Mouse (Mus musculus): ENCODE results near the gene St3gal3. TPM values are rescaled to one million over a fixed set of nuclear protein-coding genes. Genes with fewer than 3 reads are reported as not detected.

The St3gal3 gene
- polyA plus RNA-seq, 1 experiment from 2014 or later: 27.4 TPM

DNA sequence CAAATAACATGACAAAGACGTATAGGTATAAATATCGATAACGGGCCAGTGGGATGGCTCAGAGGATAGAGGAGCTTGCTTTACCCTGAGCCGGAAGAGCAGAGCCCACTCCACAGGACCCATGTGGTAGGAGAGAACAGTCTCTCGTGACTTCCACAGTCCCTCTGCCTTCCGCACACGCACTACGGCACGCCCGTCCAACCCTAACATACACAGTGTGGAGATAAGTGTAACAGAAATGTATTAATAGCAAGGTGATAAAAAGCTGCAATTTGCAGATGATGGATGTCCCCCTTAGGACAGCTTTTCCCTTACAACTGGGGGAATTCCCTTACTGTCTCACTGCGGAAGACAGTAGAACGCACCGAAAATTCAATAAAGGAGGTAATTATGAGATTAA, 25.1 kb downstream of the St3gal3 start:
- TF ChIP-seq CTCF (IDR thresholded peaks at IDR 0.05): no peak
- ATAC-seq (no peak), DNase-seq (ENCODE audit: low read depth, low spot score) (no peak)
- in situ Hi-C loops (cut with MboI; ENCODE audit: low pct_unique_long_range_greater_than_20kb): loop anchor here (5.0 kb wide), 1 partner anchor 53 kb away; no protein-coding TSS in a partner anchor
- CTCF ChIA-PET: no interaction called here
- POLR2A ChIA-PET: interaction anchor here (0.6 to 0.8 kb wide), 2 partner anchors 14 to 23 kb away, joined by 3 to 4 read pairs; no protein-coding TSS in a partner anchor
- no peaks in the 10 kb centered on the region for H3K27me3 ChIP-seq

DNA sequence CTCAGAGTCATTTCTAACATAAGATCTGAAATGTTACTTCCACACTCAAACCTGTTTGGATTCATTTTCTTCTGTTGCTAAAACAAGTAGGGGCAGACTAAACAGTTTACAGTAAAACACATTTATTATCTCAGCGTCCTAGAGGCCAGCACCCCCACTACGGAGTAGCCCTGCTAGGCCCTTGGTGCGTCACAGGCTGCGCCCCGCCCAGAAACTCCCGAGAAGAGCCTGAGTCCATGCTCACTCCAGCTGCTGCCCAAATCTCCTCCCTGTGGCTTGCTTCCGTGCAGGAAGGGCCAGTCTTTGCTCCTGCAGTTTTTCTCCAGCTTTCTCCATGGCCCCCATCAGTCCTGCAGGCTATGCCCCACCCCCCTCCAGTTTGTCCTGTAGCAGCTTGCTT, 25.9 kb downstream of the St3gal3 start:
- DNase-seq (ENCODE audit: low read depth, low spot score): no peak
- no peaks in the 10 kb centered on the region for H3K27me3 ChIP-seq

DNA sequence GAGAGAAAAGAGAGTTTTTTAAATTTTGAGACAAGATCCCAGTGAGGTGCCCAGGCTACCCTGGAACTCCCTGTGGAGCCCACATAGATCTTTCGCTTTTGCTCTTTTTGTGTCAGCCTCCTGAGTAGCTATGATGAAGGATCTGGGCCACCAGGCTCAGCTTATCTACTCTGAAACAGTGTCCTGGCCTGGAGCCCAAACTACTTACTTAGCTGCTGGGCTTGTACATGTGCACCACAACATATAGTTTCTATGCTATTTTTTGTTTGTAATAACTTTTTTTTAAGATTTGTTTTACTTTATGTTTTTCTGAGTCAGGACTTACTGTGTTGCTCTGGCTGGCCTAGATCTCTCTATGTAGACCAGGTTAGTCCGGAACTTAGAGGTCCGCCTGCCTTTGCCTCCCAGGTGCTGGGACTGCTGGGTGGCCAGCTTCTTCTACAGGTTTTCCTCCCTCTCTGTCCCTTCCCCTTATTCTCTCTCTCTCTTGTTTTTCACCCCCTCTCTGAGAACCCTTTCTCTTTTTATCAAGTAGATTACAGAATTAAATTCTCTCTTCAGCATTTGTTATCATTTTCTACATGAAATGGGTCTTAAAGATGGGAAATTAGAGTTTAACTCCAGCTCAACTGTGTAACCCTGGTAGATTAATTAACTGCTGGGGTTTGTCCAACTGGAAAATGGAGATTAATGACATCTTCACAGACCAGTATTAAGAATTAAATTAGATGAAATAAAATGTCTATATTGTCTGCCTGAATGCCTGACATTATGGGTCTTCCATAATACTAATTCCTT, 29.3 kb downstream of the St3gal3 start:
- DNase-seq (ENCODE audit: low read depth, low spot score) (no peak), ATAC-seq (no peak)
- H3K27me3 ChIP-seq: no peaks in the 10 kb centered on the region
- ChIA-PET POLR2A (interaction anchor here (0.7 kb wide), 1 partner anchor 47 kb away, joined by 3 read pairs; no protein-coding TSS in a partner anchor), CTCF (no interaction called here)
- in situ Hi-C loops (cut with MboI; ENCODE audit: low pct_unique_long_range_greater_than_20kb): loop anchor here (5.0 kb wide), 1 partner anchor 57 kb away; no protein-coding TSS in a partner anchor
- TF ChIP-seq CTCF (IDR thresholded peaks at IDR 0.05): no peak

More for the DNA sequence above, 25.9 kb downstream of the St3gal3 start:
- no peak for ATAC-seq
- POLR2A ChIA-PET: no interaction called here
- in situ Hi-C loops (cut with MboI; ENCODE audit: low pct_unique_long_range_greater_than_20kb): loop anchor here (5.0 kb wide), 1 partner anchor 54 kb away; no protein-coding TSS in a partner anchor
- no peak for TF ChIP-seq CTCF (IDR thresholded peaks at IDR 0.05)
- CTCF ChIA-PET: no interaction called here

DNA sequence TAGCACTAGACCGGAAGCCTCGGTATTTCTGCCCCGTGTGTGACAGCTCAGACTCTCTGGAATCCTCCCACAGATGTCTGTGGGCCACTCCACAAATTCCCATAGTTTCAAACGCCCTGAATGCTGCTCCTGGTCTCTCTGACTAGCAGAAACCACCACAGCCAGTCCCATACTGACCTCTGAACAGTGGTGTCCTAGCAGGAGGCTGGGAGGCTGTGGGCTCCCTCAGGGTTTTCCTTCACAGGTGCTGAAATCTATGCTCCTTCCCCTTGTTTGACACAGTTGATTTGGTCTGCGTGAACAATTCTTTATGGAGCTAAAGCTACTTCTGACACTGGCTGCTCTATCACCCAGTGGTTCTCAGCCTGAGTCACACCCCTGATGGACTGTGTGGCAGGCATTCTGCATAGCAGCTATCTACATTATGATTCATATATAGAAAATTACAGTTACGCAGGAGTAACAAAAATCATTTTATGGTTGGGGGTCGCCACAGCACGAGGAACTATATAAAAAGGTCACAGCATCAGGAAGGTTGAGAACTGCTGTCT, 31.4 kb downstream of the St3gal3 start:
- no peak for ATAC-seq

DNA sequence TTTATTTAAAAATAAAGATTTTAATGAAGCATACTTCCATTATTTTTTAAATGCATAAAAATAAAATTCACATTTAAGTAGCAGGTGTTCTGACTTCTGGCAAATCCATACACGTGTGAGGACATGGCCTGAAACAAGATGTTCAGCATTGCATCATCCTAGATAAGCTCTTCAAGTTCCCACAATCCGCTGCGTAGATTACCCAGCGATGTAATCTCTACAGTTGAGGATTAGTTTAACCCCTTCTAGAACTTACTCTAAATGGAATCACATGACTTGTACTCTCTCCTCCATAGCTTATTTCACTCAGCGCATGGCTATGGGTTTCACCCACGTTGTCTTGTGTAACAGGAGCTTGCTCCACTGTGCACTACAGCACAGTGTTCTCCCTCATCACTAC, 33.2 kb downstream of the St3gal3 start:
- no peak for TF ChIP-seq CTCF (IDR thresholded peaks at IDR 0.05)
- in situ Hi-C loops (cut with MboI; ENCODE audit: low pct_unique_long_range_greater_than_20kb): no loop called here
- ChIA-PET CTCF (no interaction called here), POLR2A (no interaction called here)
- ATAC-seq: no peak
- no peaks in the 10 kb centered on the region for H3K27me3 ChIP-seq
- no peak for DNase-seq (ENCODE audit: low read depth, low spot score)

More for the DNA sequence above, 31.4 kb downstream of the St3gal3 start:
- TF ChIP-seq CTCF (IDR thresholded peaks at IDR 0.05): no peak
- H3K27me3 ChIP-seq: no peaks in the 10 kb centered on the region
- in situ Hi-C loops (cut with MboI; ENCODE audit: low pct_unique_long_range_greater_than_20kb): no loop called here
- no peak for DNase-seq (ENCODE audit: low read depth, low spot score)
- ChIA-PET POLR2A (no interaction called here), CTCF (no interaction called here)

DNA sequence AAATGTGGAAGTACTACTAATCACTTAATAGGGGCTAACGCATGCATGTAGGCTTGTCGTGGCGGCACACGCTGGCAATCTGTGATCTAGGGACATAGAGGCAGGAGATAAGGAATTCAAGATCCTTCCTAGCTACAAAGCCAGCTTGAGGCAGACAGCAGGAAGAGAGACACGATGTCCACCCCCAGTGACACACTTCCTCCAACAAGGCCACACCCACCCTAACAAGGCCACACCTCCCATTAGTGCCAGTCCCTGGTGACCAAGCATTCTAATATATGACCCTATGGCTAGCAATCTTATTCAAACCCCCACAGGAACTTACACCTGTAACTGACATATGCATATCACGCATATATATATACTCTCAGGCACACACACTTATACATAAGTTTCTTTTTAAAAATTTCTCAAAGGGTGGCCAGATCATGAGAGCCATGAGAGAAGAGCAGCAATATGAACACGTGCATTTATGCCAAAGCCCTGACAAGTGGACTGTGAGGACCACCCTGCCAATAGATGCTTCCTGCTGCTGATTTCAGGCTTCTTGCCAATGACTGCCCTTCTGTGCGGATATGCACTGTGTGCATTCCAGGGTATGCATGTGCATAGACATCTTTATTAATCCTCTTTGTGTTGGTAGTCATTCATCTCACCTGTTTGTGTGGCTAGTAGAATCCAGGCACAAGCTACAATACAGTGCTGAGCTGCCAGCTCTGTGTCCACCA, 34.9 kb downstream of the St3gal3 start:
- in situ Hi-C loops (cut with MboI; ENCODE audit: low pct_unique_long_range_greater_than_20kb): no loop called here
- ATAC-seq (no peak), DNase-seq (ENCODE audit: low read depth, low spot score) (no peak)
- TF ChIP-seq CTCF (IDR thresholded peaks at IDR 0.05): no peak
- no peaks in the 10 kb centered on the region for H3K27me3 ChIP-seq
- ChIA-PET CTCF (interaction anchor here (0.6 kb wide), 1 partner anchor 423 kb away, joined by 3 read pairs; no protein-coding TSS in a partner anchor), POLR2A (no interaction called here)

DNA sequence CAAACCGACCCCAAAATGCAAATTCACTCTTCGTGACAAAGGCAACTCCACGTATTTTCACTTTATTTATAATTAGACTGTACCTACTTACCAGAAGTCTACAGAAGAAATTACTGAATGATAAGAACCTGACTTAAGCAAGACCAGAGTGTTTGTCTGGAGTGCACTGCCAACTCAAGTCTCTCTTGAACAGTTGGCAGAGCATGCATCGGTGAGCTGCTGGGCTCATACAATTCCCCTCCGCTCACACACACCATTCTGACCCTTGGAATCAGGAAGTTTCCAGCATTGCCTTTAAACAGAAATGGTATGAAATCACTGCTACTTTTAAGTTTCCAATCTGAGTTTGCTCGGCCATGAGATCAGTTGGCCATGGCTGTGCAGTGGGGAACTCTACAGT, 36.1 kb downstream of the St3gal3 start:
- no peak for DNase-seq (ENCODE audit: low read depth, low spot score)
- ChIA-PET CTCF (no interaction called here), POLR2A (no interaction called here)
- in situ Hi-C loops (cut with MboI; ENCODE audit: low pct_unique_long_range_greater_than_20kb): no loop called here
- no peaks in the 10 kb centered on the region for H3K27me3 ChIP-seq
- ATAC-seq: no peak
- no peak for TF ChIP-seq CTCF (IDR thresholded peaks at IDR 0.05)

DNA sequence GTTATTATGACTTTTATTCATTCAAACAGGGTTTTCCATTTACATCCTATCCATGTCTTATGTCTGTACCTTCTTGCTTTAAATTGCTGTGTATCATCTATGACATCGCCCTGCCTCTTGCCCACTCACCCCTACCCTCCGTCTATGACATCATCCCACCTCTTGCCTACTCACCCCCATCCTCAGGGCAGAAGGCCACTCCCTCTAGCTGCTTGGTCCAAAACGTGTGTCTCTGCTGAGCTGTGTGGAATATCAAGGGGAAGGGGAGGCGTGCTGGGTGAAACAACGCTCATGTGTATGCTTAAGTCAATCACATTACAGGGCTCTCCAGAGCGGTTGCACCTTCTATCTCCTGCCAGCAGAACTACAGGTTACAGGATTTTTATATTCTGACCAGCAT, 38.6 kb downstream of the St3gal3 start:
- in situ Hi-C loops (cut with MboI; ENCODE audit: low pct_unique_long_range_greater_than_20kb): no loop called here
- DNase-seq (ENCODE audit: low read depth, low spot score) (no peak), ATAC-seq (no peak)
- TF ChIP-seq CTCF (IDR thresholded peaks at IDR 0.05): no peak
- ChIA-PET CTCF (no interaction called here), POLR2A (interaction anchor here (1.2 kb wide), 1 partner anchor 14 kb away, joined by 3 read pairs; no protein-coding TSS in a partner anchor)
- no peaks in the 10 kb centered on the region for H3K27me3 ChIP-seq

DNA sequence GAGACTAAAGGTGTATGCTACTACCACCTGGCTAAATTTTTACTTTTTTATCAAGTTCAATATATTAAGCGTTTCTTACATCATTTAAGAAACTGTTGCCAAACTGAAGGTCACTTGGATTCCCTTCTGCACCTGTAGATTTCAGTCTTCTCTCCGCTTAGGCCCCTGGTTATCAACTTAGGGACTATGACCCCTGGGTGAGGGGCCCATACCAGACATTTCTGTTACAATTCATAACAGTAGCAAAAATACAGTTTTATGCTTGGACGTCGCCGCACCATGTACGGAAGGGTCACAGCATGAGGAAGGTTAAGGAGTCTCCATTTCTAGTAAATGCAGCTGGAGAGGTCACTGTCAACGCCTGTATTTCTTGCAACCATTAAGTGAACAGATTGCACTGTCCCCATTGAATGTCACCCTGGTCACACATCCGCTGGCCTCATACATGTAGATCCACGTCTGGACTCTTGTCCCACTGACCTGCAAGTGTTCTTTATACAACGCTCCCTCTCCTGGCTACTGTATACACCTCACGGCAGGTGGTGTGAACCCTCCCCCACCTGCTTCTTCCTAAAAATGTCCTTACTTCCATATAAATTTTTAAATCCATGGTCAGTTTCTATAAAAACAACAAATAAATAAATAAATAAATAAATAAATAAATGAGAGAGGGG, 41.8 kb downstream of the St3gal3 start:
- ATAC-seq (no peak), DNase-seq (ENCODE audit: low read depth, low spot score) (no peak)
- in situ Hi-C loops (cut with MboI; ENCODE audit: low pct_unique_long_range_greater_than_20kb): no loop called here
- H3K27me3 ChIP-seq: no peaks in the 10 kb centered on the region
- TF ChIP-seq CTCF (IDR thresholded peaks at IDR 0.05): no peak
- CTCF ChIA-PET: no interaction called here
- POLR2A ChIA-PET: no interaction called here

DNA sequence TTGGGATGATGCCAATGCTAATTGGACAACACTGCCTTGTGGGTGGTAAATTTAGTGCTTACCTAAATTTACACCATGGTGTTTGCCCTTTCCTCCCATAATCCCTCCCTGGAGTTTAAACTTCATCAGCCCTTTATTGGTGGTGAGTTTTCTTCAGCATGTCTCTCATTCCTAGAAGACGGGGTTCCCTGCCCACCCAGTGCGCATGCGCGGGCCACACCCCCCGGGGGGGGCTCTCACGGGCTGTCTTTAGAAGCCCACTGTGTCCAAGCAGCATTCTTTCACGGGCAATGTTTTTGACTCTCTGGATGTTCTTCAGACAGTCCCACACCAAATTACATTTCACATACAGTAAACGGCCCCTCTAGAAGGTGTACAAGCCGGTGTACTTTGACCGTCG, 44.3 kb downstream of the St3gal3 start:
- DNase-seq (ENCODE audit: low read depth, low spot score) (no peak), ATAC-seq (no peak)
- CTCF ChIA-PET: no interaction called here
- in situ Hi-C loops (cut with MboI; ENCODE audit: low pct_unique_long_range_greater_than_20kb): no loop called here
- no peak for TF ChIP-seq CTCF (IDR thresholded peaks at IDR 0.05)
- POLR2A ChIA-PET: no interaction called here
- no peaks in the 10 kb centered on the region for H3K27me3 ChIP-seq

Measured in Patski (cell line).